ENCODE assay signal across 8 mouse cellular contexts in genomic region chr8:124346852-124347523, GRCm38 (mm10).
DNase-seq lines count a peak whose midpoint lies in the region; ATAC-seq lines count a peak whose summit lies in the region.

No protein-coding gene starts in this region.

- no peak overlapping the region for H3K4me3 ChIP-seq in heart, embryonic 10.5 days
- H3K4me3 ChIP-seq in embryonic facial prominence, embryonic 15.5 days (replicated peaks): no peak overlapping the region

- peak; percentile 58; the same call in 1 of the 2 replicates for ATAC-seq in embryonic facial prominence, embryonic 15.5 days (ENCODE audit: insufficient number of reproducible peaks, low FRiP score, low TSS enrichment, low read depth)
- ATAC-seq in hematopoietic stem cell, adult 5-6 weeks (replicated peaks in 1 of 2; ENCODE audit: insufficient read depth in 1 of 2, low FRiP score in 2 of 2, low TSS enrichment in 1 of 2, low read depth in 1 of 2, poor library complexity in 2 of 2, severe bottlenecking in 2 of 2): peak; percentile 50 to 62; a peak in 2 of 4 replicates

- peaks cover 13% of the 10 kb centered on the region; the same call in 1 of the 2 replicates for H3K27me3 ChIP-seq in heart, embryonic 10.5 days (ENCODE audit: insufficient read depth, poor library complexity, severe bottlenecking)
- no peaks in the 10 kb centered on the region for H3K27me3 ChIP-seq in embryonic facial prominence, embryonic 15.5 days

- no peaks in the 10 kb centered on the region for H3K9me3 ChIP-seq in heart, embryonic 10.5 days
- H3K9me3 ChIP-seq in embryonic facial prominence, embryonic 15.5 days (replicated peaks): no peaks in the 10 kb centered on the region

- no peak overlapping the region for H3K9ac ChIP-seq in embryonic facial prominence, embryonic 15.5 days

- peaks cover 37% of the 10 kb centered on the region for H3K36me3 ChIP-seq in heart, embryonic 10.5 days
- peaks cover 26% of the 10 kb centered on the region for H3K36me3 ChIP-seq in embryonic facial prominence, embryonic 15.5 days

- no peak overlapping the region for H3K4me2 ChIP-seq in embryonic facial prominence, embryonic 15.5 days (replicated peaks)

- intact Hi-C loops in left cerebral cortex, postnatal 14 days (cut with DNase I): loop anchor here (5.0 to 10.0 kb wide), 2 partner anchors 115 to 422 kb away; partner anchors contain the start of gene Galnt2

- DNase-seq in heart, adult 8-10 months (ENCODE audit: low spot score): peak; percentile 54
- DNase-seq in heart, embryonic 10.5 days (ENCODE audit: low spot score): no peak
- DNase-seq in adrenal gland, postnatal 25 days: peak; percentile 75
- peak; percentile 56 to 71 for DNase-seq in left cerebral cortex, postnatal 14 days (ENCODE audit: low spot score in 2 of 2)
- peak; percentile 65 for DNase-seq in mesoderm, embryonic 11.5 days (ENCODE audit: low read depth, low spot score)
- DNase-seq in spleen, postnatal 36 days (ENCODE audit: low spot score in 2 of 2): peak; percentile 36

- 46% methylated on average over 19 of the region's 19 CpGs for WGBS in heart, embryonic 10.5 days
- WGBS in embryonic facial prominence, embryonic 15.5 days: 27% methylated on average over 19 of the region's 19 CpGs

- H3K27ac ChIP-seq in heart, embryonic 10.5 days: no peak overlapping the region
- H3K27ac ChIP-seq in embryonic facial prominence, embryonic 15.5 days (replicated peaks): no peak overlapping the region

- peaks cover 4% of the 10 kb centered on the region; the same call in 1 of the 2 replicates for H3K4me1 ChIP-seq in heart, embryonic 10.5 days
- H3K4me1 ChIP-seq in embryonic facial prominence, embryonic 15.5 days: no peaks in the 10 kb centered on the region
